Mouse (Mus musculus): ENCODE measurements around the gene Adamts4.

Gene Adamts4

GRCm38 (mm10) chr1:171256937-171257548 is 6.8 kb downstream of the Adamts4 start:
- peak; percentile 74 to 81 for DNase-seq

GRCm38 (mm10) chr1:171257781-171258180 is 7.6 kb downstream of the Adamts4 start:
- DNase-seq, result no peak

GRCm38 (mm10) chr1:171258921-171259320 is 8.7 kb downstream of the Adamts4 start:
- no peak for DNase-seq

- no peak for DNase-seq
Observed at GRCm38 (mm10) chr1:171260316-171260715, 10.1 kb downstream of the Adamts4 start.

GRCm38 (mm10) chr1:171262594-171263130 is 12.4 kb downstream of the Adamts4 start:
- DNase-seq, result peak; percentile 71 to 81

GRCm38 (mm10) chr1:171263185-171263611 is 13.0 kb downstream of the Adamts4 start:
- peak; percentile 48 to 64 for DNase-seq

GRCm38 (mm10) chr1:171263666-171264461 is 13.6 kb downstream of the Adamts4 start:
- no peak for DNase-seq

- no peak for DNase-seq
Observed at GRCm38 (mm10) chr1:171265971-171266744, 15.9 kb downstream of the Adamts4 start.

GRCm38 (mm10) chr1:171268341-171268740 is 18.1 kb downstream of the Adamts4 start:
- no peak for DNase-seq

- peak; percentile 97 to 99 for DNase-seq
Observed at GRCm38 (mm10) chr1:171269848-171270572, 19.8 kb downstream of the Adamts4 start, which contains the start of gene B4galt3. Gene B4galt3 (plus strand): TSS chr1:171270328.

- peak; percentile 76 to 82 for DNase-seq
Observed at GRCm38 (mm10) chr1:171270573-171270900, 20.3 kb downstream of the Adamts4 start.

- no peak for DNase-seq
Observed at GRCm38 (mm10) chr1:171271196-171271595, 21.0 kb downstream of the Adamts4 start.

GRCm38 (mm10) chr1:171271622-171272021 is 21.4 kb downstream of the Adamts4 start:
- no peak for DNase-seq

GRCm38 (mm10) chr1:171272086-171272485 is 21.9 kb downstream of the Adamts4 start:
- no peak for DNase-seq

- no peak for DNase-seq
Observed at GRCm38 (mm10) chr1:171274171-171274570, 23.9 kb downstream of the Adamts4 start.

GRCm38 (mm10) chr1:171275144-171275734 is 25.0 kb downstream of the Adamts4 start:
- DNase-seq, result no peak

GRCm38 (mm10) chr1:171276110-171276748 is 26.0 kb downstream of the Adamts4 start:
- DNase-seq, result no peak

- DNase-seq, result no peak
Observed at GRCm38 (mm10) chr1:171277736-171278135, 27.5 kb downstream of the Adamts4 start.

GRCm38 (mm10) chr1:171278436-171278835 is 28.2 kb downstream of the Adamts4 start:
- no peak for DNase-seq

GRCm38 (mm10) chr1:171279012-171279705 is 28.9 kb downstream of the Adamts4 start:
- no peak for DNase-seq

- no peak for DNase-seq
Observed at GRCm38 (mm10) chr1:171279721-171280120, 29.5 kb downstream of the Adamts4 start.

Measured in kidney, postnatal 36 days (tissue).